ENCODE assay signal across 9 mouse cellular contexts in genomic region chr11:72428694-72429093, GRCm38 (mm10). TPM values are rescaled to one million over a fixed set of nuclear protein-coding genes. Genes with fewer than 3 reads are reported as not detected.
DNase-seq lines count a peak whose midpoint lies in the region; ATAC-seq lines count a peak whose summit lies in the region.
"Had no signal": no experiment of that assay in that cellular context is flagged by ENCODE, and none has a peak within 500 bp of the region (broad histone marks: within the 10 kb centered on the region; RNA-seq: fewer than 3 reads in every experiment).

No protein-coding gene starts in this region.

- no peaks in the 10 kb centered on the region for H3K27me3 ChIP-seq in heart, embryonic 12.5 days (replicated peaks)
- H3K27me3 ChIP-seq in lung, embryonic 16.5 days (ENCODE audit: control insufficient read depth, insufficient read depth, low read depth, low read length) = no peaks in the 10 kb centered on the region
- H3K27me3 ChIP-seq: limb, embryonic 15.5 days had no signal

- no peaks in the 10 kb centered on the region for H3K36me3 ChIP-seq in heart, embryonic 12.5 days
- no peaks in the 10 kb centered on the region for H3K36me3 ChIP-seq in lung, embryonic 16.5 days (ENCODE audit: control insufficient read depth, insufficient read depth, low read length)
- H3K36me3 ChIP-seq: limb, embryonic 15.5 days had no signal

- H3K4me2 ChIP-seq in heart, embryonic 12.5 days = peak overlapping the region; percentile 58
- H3K4me2 ChIP-seq in lung, embryonic 16.5 days (ENCODE audit: low read depth, low read length) = peak overlapping the region; percentile 37; the same call in 1 of the 2 replicates

- H3K27ac ChIP-seq in heart, embryonic 12.5 days (ENCODE audit: poor library complexity, severe bottlenecking) = no peak overlapping the region
- no peak overlapping the region for H3K27ac ChIP-seq in lung, embryonic 16.5 days (ENCODE audit: low read length)
- H3K27ac ChIP-seq: limb, embryonic 15.5 days had no signal

- no peak overlapping the region for H3K9ac ChIP-seq in heart, embryonic 12.5 days
- H3K9ac ChIP-seq in lung, embryonic 16.5 days (ENCODE audit: low read length) = no peak overlapping the region
- H3K9ac ChIP-seq: limb, embryonic 15.5 days had no signal

- 0 out of 2 replicates have a peak overlapping the region, but pooled peaks have one; percentile 4 for H3K4me3 ChIP-seq in heart, embryonic 12.5 days
- H3K4me3 ChIP-seq in lung, embryonic 16.5 days (ENCODE audit: low read length) = no peak overlapping the region
- H3K4me3 ChIP-seq: limb, embryonic 15.5 days had no signal

- DNase-seq in ES-CJ7 (ENCODE audit: low read depth, low spot score) = peak; percentile 90
- DNase-seq in adrenal gland, adult 18-20 months (ENCODE audit: low spot score in 2 of 2) = peak; percentile 81 to 82
- DNase-seq in embryo, embryonic 9.5 days (ENCODE audit: extremely low spot score) = peak; percentile 68
- DNase-seq in kidney, postnatal 14 days = peak; percentile 91
- DNase-seq in skeletal muscle tissue, adult 2 months (ENCODE audit: low read depth, low spot score) = peak; percentile 78
- peak; percentile 66 for DNase-seq in yolk sac, embryonic 10.5 days (ENCODE audit: low spot score)

- 0 out of 2 replicates have a peak, but pooled peaks cover 2% of the 10 kb centered on the region for H3K4me1 ChIP-seq in heart, embryonic 12.5 days (replicated peaks)
- no peaks in the 10 kb centered on the region for H3K4me1 ChIP-seq in lung, embryonic 16.5 days (replicated peaks; ENCODE audit: control insufficient read depth, insufficient read depth, low read length)

- 5% methylated on average over 5 of the region's 5 CpGs for WGBS in heart, embryonic 12.5 days
- 4% methylated on average over 5 of the region's 5 CpGs for WGBS in lung, embryonic 16.5 days

- no peaks in the 10 kb centered on the region for H3K9me3 ChIP-seq in heart, embryonic 12.5 days (replicated peaks)
- H3K9me3 ChIP-seq in lung, embryonic 16.5 days (ENCODE audit: control insufficient read depth, low read length) = no peaks in the 10 kb centered on the region
- H3K9me3 ChIP-seq: limb, embryonic 15.5 days had no signal

- peak; percentile 68; the same call in 1 of the 2 replicates for ATAC-seq in heart, embryonic 12.5 days (ENCODE audit: insufficient number of reproducible peaks, low FRiP score)
- peak; percentile 84 for ATAC-seq in lung, embryonic 16.5 days (ENCODE audit: low read depth)

RNA-seq across cellular contexts. Expression of gene Ggt6, which starts 6.6 kb away (rescaled TPM):
- 1 to 10 TPM in 1 of 2 experiments, under 1 TPM in 1; 0.80 to 3.4 TPM for total RNA-seq in adrenal gland, adult 18-20 months (2021)
- polyA plus RNA-seq in heart, embryonic 12.5 days (2016; fragmentation: Nextera tagmentation; extraction: Ambion mirVana) = not detected in 2 replicates
- polyA plus RNA-seq in lung, embryonic 16.5 days (2015; fragmentation: Nextera tagmentation; extraction: Ambion mirVana) = 0.19 TPM in 1 of 2 replicates, not detected in the other

RNA-seq across cellular contexts. Expression of gene Mybbp1a, which starts 12.5 kb away (rescaled TPM):
- total RNA-seq in adrenal gland, adult 18-20 months (2021) = 10 to 100 TPM; 75.1 to 86.3 TPM
- polyA plus RNA-seq in heart, embryonic 12.5 days (2016; fragmentation: Nextera tagmentation; extraction: Ambion mirVana) = 99.5 and 106 TPM in 2 replicates
- polyA plus RNA-seq in lung, embryonic 16.5 days (2015; fragmentation: Nextera tagmentation; extraction: Ambion mirVana) = 106 and 126 TPM in 2 replicates

RNA-seq across cellular contexts. Expression of gene Smtnl2, which starts 17.2 kb away (rescaled TPM):
- total RNA-seq in adrenal gland, adult 18-20 months (2021) = 1 to 10 TPM; 1.3 to 2.6 TPM
- polyA plus RNA-seq in heart, embryonic 12.5 days (2016; fragmentation: Nextera tagmentation; extraction: Ambion mirVana) = 191 and 194 TPM in 2 replicates
- 133 and 136 TPM in 2 replicates for polyA plus RNA-seq in lung, embryonic 16.5 days (2015; fragmentation: Nextera tagmentation; extraction: Ambion mirVana)
